Mouse (Mus musculus) liver, adult 2 months (tissue): ENCODE measurements around the gene Itgb1.

Source experiments
- CTCF ChIP-seq: fragments of 200-500 bp; IDR thresholded peaks from 2 replicates; pipeline ENCODE4 v1.5.1; 2011; ENCODE audit warnings: low read depth, low read length, control low read depth
- POLR2A ChIP-seq: fragments of 200-500 bp; IDR thresholded peaks from 2 replicates; pipeline ENCODE4 v1.6.1; 2011; ENCODE audit warnings: low read length, control low read depth; ENCODE audit not compliant: insufficient read depth; ENCODE audit errors: extremely low read depth

DNA sequence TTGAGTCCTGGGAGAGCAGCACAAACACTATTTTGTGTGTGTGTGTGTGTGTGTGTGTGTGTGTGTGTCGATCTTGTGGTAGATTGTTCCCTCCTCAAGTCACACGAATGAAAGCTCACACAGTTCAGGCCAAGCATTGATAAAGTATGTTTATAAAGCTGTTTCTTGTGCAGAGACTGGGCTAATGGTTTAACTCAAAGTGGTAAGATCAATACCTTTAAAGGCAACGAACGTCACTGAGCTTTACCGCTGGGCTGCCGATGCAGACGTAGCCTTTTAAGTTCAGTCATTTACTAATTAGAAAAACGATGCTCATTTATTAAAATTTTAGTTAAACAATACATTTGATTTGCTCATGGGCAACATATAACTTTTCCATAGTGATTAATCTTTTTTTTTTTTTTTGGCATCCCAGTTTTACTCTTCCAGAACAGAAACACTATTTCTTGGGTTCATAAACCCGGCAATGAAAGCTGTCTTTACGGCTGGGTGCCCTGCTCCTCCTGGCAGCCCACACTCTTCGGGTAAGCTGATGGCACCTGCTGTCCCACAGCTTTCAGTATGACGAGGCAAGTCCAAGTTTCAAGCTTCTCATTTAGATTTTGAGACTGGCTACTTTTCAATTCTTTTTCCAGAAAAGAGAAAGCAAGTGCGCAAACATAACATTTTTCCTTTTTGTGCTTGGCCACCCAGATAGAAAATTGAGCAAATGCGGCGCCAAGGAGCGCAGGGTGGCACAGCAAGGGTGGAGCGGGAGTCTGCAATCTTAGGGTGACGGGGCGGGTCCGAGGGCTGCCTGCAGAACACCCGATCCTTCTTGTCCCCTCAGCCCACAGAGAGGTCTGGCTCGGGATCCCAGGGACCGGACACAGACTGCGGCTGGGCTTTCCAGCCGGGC lies 596 bp upstream of the Itgb1 start:
- TF ChIP-seq CTCF, result no peak
- TF ChIP-seq POLR2A, result no peak
